Mouse (Mus musculus): Measurements from ENCODE around the gene Pip4k2c.

DNA sequence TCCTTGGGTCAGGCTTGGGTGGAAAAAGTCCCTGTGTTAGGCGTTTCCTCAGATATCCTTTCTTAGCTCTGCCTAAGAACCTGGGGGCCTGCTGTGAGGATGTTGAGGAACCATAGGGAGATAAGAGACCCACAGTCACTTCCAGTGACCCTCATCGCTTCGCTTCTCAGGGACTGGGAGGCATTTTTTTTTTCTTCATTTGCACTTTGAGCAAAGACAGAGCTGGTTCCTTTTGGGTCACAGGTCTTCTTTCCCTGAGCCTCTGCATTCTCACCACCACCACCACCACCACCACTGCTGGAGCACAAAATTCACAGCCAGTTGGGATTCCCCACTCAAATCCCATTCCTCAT, 30.7 kb downstream of the Pip4k2c start:
- TF ChIP-seq CTCF (IDR thresholded peaks at IDR 0.05; ENCODE audit: extremely low read depth, insufficient read length, insufficient replicate concordance, low read depth, low read length) (no peak), POLR2A (IDR thresholded peaks at IDR 0.05; ENCODE audit: low read depth, low read length) (no peak)

All from small intestine, adult 2 months (tissue).